Mouse (Mus musculus) ES-E14 (cell line): ENCODE measurements around the gene Aspscr1.
"Not testable (repeated sequence)": the region's sequence is repeated elsewhere in the genome, so short reads cannot be mapped to it uniquely, and the experiment has no call there.

Experiments used
- CHD2 ChIP-seq: IDR thresholded peaks from 2 replicates; pipeline ENCODE4 v1.6.1; 2014; ENCODE audit warnings: mild to moderate bottlenecking, low read depth, low read length, inconsistent platforms
- HCFC1 ChIP-seq: IDR thresholded peaks from 2 replicates; pipeline ENCODE4 v1.6.1; 2012; ENCODE audit warnings: low read length, inconsistent platforms, borderline replicate concordance; ENCODE audit not compliant: insufficient read depth
- MAFK ChIP-seq: IDR thresholded peaks from 2 replicates; pipeline ENCODE4 v1.6.1; 2014; ENCODE audit warnings: mild to moderate bottlenecking, low read depth, low read length, inconsistent platforms; ENCODE audit not compliant: insufficient read depth
- ZC3H11A ChIP-seq: IDR thresholded peaks from 2 replicates; pipeline ENCODE4 v1.6.1; 2012; ENCODE audit warnings: low read depth, mild to moderate bottlenecking, inconsistent platforms, low read length, borderline replicate concordance
- ZNF384 ChIP-seq: IDR thresholded peaks from 2 replicates; pipeline ENCODE4 v1.6.1; 2012; ENCODE audit warnings: low read depth, low read length, inconsistent platforms

GRCm38 (mm10) chr11:120675875-120676274 is 3.1 kb downstream of the Aspscr1 start:
- TF ChIP-seq CHD2, MAFK, ZNF384, HCFC1, ZC3H11A: not testable (repeated sequence)
